Mouse (Mus musculus) left cerebral cortex, adult 18-20 months (tissue): Measurements from ENCODE around the gene Nadk2. TPM values are rescaled to one million over a fixed set of nuclear protein-coding genes. Genes with fewer than 3 reads are reported as not detected.

ENCODE experiments used
- DNase-seq, 2 experiments: peaks; one replicate each; pipeline ENCODE4 v3.0.0; 2021 to 2022; ENCODE audit warnings: low spot score in 2 of 2, mixed read lengths in 1 of 2
- total RNA-seq, 2 experiments: library from RNA; stranded (reverse); gene quantifications; 2 replicates each; pipeline ENCODE4 v1.2.3; 2021

The Nadk2 gene
- total RNA-seq, 2 experiments from 2014 or later = 45.1 to 47.7 TPM

GRCm38 (mm10) chr15:9130772-9131498 lies 59.9 kb downstream of the Nadk2 start:
- DNase-seq = peak in 1 of 2 experiments; percentile 13

- DNase-seq = no peak
These were observed 60.4 kb downstream of the Nadk2 start for GRCm38 (mm10) chr15:9131499-9131888.

GRCm38 (mm10) chr15:9132693-9133443 lies 61.8 kb downstream of the Nadk2 start:
- DNase-seq = no peak

GRCm38 (mm10) chr15:9134891-9135507 lies 63.9 kb downstream of the Nadk2 start:
- DNase-seq = no peak

- DNase-seq = no peak
These were observed 68.4 kb downstream of the Nadk2 start for GRCm38 (mm10) chr15:9139447-9139846.

GRCm38 (mm10) chr15:9140252-9140680 lies 69.2 kb downstream of the Nadk2 start, which contains the start of gene Lmbrd2:
TSS of gene Lmbrd2 (plus strand) at chr15:9140550.
- DNase-seq = peak; percentile 98 to 99

- DNase-seq = peak; percentile 34 to 58
These were observed 69.7 kb downstream of the Nadk2 start for GRCm38 (mm10) chr15:9140684-9141171.

- no peak for DNase-seq
These were observed 84.3 kb downstream of the Nadk2 start, which contains the start of gene Skp2 for GRCm38 (mm10) chr15:9155325-9155724. TSS of gene Skp2 (minus strand) at chr15:9155425.

Other genes with a start within 250 kb of the Nadk2 start
- gene Ranbp3l, start 103.3 kb upstream of the Nadk2 start, total RNA-seq = 10 to 100 TPM; 10.4 to 11.1 TPM
- gene Lmbrd2, start 69.3 kb downstream of the Nadk2 start, total RNA-seq = 10 to 100 TPM; 68.9 to 71.6 TPM
- gene Skp2, start 84.2 kb downstream of the Nadk2 start, total RNA-seq = 1 to 10 TPM; 4.8 to 5.1 TPM
- not detected for gene Ugt3a1, start 205.6 kb downstream of the Nadk2 start, total RNA-seq